Mouse (Mus musculus): ENCODE results near the gene Imp4. TPM values are rescaled to one million over a fixed set of nuclear protein-coding genes. Genes with fewer than 3 reads are reported as not detected.

The Imp4 gene
- polyA plus RNA-seq, 1 experiment from 2014 or later = 77.4 TPM

DNA sequence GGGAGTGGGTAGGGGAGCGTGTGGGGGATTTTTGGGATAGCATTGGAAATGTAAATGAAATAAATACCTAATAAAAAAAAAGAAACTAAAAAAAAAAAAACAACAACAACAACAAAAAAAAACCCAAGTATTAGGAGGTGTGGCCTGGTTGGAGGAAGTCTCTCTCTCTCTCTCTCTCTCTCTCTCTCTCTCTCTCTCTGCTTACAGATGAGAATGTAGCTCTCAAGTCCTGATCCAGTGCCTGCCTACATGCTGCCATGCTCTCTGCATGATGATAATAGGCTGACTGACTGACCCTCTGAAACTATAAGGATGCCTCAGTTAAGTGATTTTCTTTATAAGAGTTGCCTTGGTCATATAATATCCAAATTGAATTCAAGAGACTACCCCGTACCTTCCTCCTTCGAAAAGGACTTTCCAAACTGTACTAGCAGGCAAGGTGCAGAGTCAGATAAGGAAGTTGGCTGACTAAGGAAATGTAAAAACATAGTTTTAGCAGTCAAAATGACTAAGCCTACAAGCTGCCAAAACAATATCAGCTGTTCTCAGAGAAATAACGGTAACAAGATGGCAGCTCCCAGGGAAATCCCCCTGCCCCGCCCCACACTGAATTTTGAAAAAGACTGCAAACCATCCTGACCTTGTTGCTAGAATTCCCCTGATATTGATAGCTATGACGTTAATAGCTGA is 50.3 kb downstream of the Imp4 start:
- H3K4me2 ChIP-seq = no peak overlapping the region
- 88% methylated on average over 6 of the region's 6 CpGs for WGBS

DNA sequence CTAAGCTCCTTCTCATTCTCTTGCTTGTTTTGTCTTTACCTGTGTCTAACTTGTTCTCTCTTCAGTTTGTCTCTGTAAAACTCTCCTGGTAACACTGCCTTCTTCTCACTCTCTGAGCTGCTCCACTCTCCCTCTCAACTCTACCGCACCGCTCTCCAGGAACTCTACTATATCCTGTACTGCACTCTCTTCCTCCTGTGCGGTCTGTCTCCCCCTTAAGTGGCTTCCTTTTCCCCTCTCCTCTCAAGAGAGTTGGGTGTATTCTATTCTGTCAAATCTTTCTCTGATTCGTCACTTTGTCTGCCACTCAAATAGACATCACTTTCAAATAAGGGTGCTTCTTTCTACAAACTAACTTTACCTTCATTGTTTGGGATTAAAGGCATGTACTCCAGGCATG is 51.8 kb downstream of the Imp4 start:
- WGBS = 85% methylated on average over 4 of the region's 4 CpGs
- Histone ChIP-seq H3K4me2 (no peak overlapping the region), H3K27me3 (no peaks in the 10 kb centered on the region), H3K27ac (no peak overlapping the region), H3K36me3 (no peaks in the 10 kb centered on the region), H3K9me3 (no peaks in the 10 kb centered on the region), H3K9ac (no peak overlapping the region), H3K4me3 (no peak overlapping the region), H3K4me1 (no peaks in the 10 kb centered on the region)
- no peak for ATAC-seq (ENCODE audit: insufficient number of reproducible peaks, low FRiP score, low TSS enrichment, low read depth)

More for the DNA sequence above, 50.3 kb downstream of the Imp4 start:
- ATAC-seq (ENCODE audit: insufficient number of reproducible peaks, low FRiP score, low TSS enrichment, low read depth) = no peak
- H3K27me3 ChIP-seq = no peaks in the 10 kb centered on the region
- no peaks in the 10 kb centered on the region for H3K36me3 ChIP-seq
- no peak overlapping the region for H3K27ac ChIP-seq
- no peak overlapping the region for H3K9ac ChIP-seq
- H3K4me1 ChIP-seq = 0 out of 2 replicates have a peak, but pooled peaks cover 4% of the 10 kb centered on the region
- no peak overlapping the region for H3K4me3 ChIP-seq
- H3K9me3 ChIP-seq = no peaks in the 10 kb centered on the region

Small RNA genes within 50 kb of the gene (microRNA-seq; reads per million reads assigned to microRNA genes)
- 1.2 reads per million for gene Mir5103

Other genes starting within 250 kb of the Imp4 start
- gene Ccdc115, start 179 bp upstream of the Imp4 start, polyA plus RNA-seq (2015; fragmentation: Nextera tagmentation; extraction: Ambion mirVana) = 61.3 and 65.8 TPM in 2 replicates
- gene Ptpn18, start 19.9 kb downstream of the Imp4 start, polyA plus RNA-seq (2015; fragmentation: Nextera tagmentation; extraction: Ambion mirVana) = 17.4 TPM in 2 replicates
- not detected in 2 replicates for gene Prss39, start 58.6 kb downstream of the Imp4 start, polyA plus RNA-seq (2015; fragmentation: Nextera tagmentation; extraction: Ambion mirVana)
- gene Cfc1, start 95.8 kb downstream of the Imp4 start, polyA plus RNA-seq (2015; fragmentation: Nextera tagmentation; extraction: Ambion mirVana) = 0.96 TPM in 2 replicates
- gene Prss40, start 121.1 kb downstream of the Imp4 start, polyA plus RNA-seq (2015; fragmentation: Nextera tagmentation; extraction: Ambion mirVana) = 0.14 TPM in 1 of 2 replicates, not detected in the other
- 0.09 TPM in 1 of 2 replicates, not detected in the other for gene Amer3, start 139.8 kb downstream of the Imp4 start, polyA plus RNA-seq (2015; fragmentation: Nextera tagmentation; extraction: Ambion mirVana)

All from limb, embryonic 15.5 days (tissue).